Mouse (Mus musculus): ENCODE data around the gene Crtc2. TPM values are rescaled to one million over a fixed set of nuclear protein-coding genes. Genes with fewer than 3 reads are reported as not detected.

Crtc2 gene
- 36.0 and 45.7 TPM in 2 replicates for polyA plus RNA-seq (2012; rRNA removed; ENCODE audit: low replicate concordance)

DNA sequence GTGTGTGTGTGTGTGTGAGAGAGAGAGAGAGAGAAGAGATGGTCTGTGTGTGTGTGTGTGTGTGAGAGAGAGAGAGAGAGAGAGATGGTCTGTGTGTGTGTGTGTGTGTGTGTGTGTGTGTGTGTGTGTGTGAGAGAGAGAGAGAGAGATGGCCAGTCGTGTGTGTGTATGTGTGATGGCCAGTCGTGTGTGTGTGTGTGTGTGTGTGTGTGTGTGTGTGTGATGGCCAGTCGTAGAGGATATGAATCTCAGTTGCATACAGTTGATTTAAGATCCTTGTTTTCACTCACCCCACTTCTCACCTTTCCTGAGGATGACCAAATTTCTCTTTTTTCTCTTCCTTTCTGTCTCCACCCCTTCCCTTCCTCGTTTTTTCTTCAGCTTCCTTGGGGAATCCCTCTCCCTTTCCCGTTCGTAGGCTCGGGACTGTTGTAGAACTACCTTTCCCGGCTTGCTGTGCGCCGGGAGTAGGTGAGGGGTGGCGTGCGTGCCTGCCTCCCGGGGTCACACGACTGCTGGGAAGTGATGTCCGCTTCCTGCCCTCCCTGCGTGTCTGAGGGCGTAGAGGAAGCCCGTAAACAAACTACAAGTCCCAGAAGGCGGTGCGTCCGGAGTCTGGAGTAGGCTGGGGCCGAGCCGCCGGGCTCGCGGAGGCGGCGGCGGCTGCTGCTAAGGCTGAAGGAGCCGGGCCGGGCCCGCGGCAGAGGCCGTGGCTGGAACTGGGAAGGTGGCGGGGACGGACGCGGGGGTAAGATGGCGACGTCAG lies at the start of gene Crtc2:
TSS of gene Crtc2 (plus strand) at position 511 of the 766 bp plus-strand sequence.

DNA sequence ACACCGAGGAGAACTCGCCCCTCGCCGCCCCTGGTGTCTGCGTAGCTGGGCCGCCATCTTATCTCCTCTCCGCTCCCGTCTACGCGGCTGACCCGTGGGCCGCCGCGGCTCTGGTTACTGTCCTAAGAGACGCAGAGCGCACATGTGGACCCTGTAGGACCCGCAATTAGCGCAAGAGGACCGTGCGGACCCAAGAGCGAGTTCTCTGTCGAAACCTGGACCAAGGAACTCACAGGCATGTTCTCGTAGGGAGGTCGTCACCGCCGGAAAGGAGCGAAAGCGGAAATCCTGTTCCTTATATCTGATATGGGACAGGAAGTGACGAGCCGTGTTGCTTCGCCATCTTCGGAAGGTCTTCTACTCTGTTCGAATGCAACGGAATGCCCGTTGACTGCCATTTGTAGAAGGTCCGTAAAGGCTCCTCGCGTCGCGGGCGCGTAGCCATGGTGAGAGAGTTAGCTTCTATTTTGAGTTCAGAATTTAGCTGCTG lies 40.5 kb upstream of the Crtc2 start, which contains the start of the genes Rps27 and Rab13:
TSS of gene Rps27 (minus strand) at position 275 of the 490 bp plus-strand sequence.
TSS of gene Rab13 (plus strand) at position 319 of the 490 bp plus-strand sequence.

DNA sequence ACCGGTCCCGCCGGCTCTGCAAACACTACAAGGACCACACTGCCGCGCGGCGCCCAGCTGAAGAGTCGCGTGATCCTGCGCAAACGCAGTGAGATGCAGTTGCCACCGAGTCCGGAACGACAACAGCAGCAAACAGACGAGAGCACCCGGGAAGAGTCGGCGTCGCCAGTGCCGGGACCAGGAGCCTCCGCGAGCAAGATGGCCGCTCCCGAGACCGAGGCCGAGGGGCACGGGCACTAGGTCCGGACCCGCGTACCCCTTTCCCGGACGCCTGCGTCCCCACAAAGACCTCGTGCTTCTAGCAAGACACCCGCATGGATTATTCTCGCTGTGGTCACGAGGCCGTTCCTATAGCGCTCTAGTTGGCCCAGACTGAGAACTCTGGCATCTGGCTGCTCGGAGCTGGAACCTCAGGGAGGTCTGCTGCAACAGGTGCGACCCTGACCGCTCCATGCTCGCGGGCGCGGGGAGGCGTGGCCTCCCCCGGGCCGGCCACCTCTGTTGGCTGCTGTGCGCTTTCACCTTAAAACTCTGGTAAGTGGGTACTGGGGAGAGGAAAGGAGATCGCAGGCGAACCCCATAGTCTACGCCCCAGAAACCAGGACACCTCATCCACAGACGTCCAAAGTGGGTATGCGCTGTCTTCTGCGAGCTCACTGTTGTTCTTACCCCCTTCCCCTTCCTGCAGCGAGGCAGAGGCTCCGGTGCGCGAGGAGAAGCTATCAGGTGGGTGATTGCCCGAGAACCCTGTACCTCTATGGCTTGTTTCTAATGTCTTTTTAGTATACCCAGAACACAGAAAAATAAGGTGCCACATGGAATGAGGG lies 22.2 kb upstream of the Crtc2 start, which contains the start of gene Jtb:
TSS of gene Jtb (plus strand) at position 91 of the 827 bp plus-strand sequence.

DNA sequence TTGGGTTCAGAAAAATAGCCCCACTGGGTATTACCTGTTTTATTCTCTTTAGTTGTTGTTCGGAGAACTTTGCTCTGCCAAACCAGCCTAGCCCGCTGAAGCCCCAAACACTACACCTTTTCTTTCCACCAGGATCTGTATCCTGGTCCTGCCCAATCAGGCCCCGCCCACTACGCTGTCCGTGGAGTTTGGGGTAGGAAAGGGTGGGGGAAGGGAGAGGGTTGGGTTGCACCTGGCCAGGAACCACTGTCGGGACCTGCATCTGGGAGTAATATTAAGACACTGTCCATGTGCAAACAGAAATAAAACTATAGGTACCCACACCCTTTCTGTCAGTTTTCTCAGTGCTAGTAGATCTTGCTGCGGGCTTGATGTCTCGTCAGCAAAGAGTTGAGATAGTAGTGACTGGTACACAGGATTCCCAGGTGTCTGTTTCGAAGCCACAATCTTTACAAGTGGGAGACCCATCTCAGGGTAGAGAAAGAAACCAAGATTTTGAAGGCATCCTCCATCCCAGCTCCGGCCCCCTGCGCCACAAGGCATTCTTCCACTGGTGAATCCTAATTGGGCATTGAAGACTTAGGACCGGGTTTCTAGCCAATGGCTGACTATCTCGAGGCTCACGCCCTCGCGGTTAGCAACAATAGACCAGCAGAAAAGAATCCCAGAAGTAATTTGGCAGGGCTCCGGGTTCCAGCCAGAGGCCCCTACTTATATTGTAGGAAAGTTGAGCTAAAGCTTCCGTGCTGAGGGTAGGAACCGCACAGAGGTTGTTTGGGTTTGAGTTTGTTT lies 10.8 kb upstream of the Crtc2 start, which contains the start of gene Creb3l4:
TSS of gene Creb3l4 (minus strand) at position 529 of the 792 bp plus-strand sequence.

DNA sequence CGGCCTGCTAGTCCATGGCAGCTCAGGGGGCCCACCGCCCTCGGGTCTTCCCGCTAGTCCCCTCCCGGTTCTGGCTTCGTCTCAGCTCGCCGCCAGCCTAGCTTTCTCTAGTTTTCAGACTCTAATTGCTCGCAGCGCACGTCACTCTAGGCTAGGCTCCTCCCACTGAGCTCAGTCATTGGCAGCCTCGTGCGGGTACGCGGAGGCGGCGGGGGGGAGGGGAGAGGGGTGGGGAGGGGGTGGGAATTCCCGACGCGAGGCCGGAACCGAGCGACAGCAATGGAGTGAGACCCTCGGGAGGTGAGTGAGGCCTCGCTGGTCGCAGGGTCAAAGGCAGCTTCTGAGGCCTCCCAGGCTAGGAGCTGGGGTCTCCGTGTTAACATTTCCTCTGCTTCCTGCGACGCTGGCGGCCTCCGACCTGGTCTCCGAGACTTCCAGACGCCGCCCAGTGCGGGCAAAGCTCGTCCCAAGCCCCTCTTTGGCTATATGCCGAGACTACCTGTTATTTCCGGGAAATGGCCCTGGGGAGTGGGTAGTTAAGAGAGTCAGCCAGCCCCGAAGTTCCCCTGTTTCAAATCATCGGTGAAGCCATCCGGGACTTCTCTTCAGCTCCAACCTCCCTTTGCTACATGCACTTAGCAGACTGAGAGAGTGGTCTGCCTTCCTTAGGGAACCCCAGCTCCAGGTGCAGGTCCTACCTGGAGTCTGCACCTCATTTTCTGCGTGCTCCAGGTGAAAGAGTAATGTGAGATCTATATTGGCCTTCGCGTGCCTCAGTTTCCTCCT lies 5.8 kb upstream of the Crtc2 start, which contains the start of gene Slc39a1:
TSS of gene Slc39a1 (plus strand) at position 213 of the 786 bp plus-strand sequence.

DNA sequence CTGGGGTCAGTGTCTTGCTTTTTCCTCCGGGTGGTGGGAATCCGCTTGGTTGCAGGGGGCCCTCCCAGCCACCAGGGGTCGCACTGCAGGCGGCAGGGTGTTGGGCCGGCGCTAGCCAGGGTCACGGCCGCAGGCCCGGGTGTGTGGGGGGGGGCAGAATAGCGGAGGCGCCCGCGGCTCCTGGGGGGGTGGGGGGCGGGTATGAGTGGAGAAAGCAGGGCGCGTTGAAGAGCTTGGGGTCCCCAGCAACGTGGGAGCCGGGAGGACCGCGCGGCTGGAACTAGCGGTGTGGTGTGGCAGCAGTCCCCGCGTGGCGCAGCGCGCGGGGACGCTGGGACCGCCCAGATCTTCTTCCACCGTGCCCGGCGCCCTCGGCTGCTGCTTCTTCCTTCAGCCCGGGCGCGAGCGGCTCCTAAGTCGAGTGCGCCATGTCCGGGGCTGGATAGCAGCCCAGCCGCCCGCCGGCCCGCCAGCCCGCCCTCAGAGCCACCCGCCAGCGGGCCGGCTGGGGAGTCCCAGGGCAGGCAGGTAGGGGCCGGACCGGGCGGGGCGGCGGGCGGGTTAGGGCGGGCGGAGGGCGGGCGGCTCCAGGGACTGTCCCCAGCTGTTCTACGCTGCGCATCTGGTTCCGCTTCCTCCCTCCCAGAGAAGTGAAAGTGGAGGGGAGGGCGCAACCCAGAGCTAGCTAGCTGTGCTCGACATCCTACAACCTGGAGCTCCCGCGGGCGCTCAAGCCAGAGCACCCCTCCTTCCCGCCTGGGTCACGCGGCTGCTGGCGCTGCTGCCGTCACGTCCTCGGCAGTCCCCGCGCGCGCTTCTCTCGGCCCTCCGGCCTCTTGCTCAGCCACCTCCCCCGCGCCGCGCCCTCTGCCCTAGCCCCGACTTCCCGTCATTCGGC lies 11.3 kb downstream of the Crtc2 start, which contains the start of gene Dennd4b:
TSS of gene Dennd4b (plus strand) at position 152 of the 898 bp plus-strand sequence.

DNA sequence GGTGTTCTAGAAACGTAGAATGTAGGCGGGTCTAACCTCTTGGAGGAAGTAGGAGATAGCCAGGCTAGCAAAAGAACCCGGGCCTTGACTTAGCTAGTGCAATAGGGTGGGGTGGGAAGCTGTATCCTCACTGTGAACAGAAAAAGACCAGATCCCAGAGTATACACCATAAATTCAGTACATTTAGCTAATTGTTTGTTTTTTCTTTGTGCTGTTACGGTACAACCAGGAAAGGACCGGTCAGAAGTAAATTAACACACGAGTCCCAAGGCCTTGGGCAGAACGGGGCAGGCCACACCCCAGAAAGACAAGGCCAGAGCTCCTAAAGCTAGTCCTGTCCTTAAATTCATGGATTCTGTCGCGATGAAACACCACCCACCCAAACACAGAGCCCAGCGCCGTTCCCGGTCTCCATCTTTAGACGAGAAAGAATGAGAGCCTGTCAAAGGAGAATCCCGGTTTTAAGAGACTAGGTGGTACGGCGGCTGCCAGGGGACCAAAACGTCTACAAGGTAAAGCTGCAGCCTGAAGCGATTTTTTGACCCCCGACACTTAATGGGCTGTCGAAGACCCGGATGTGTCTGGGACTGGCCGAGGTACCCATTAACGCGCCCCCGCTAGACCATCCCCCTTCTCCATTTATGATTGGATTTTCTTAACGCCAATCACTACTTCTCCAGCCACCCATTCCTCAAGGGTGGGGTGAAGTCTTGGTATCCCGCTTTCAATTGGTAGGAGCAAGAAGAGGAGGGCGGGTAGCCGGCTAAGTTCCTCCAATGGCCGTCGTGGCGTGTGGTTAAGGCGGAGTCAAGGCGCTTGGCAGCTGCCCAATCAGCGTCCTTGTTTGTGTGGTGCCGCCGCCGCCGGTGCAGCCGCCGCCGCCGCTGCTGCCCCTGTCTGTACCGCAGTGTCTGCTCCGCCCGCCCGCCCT lies 38.6 kb downstream of the Crtc2 start, which contains the start of gene Gatad2b:
TSS of gene Gatad2b (plus strand) at position 834 of the 931 bp plus-strand sequence.

Other genes with a start within 250 kb of the Crtc2 start
- gene 4933434E20Rik, start 202.5 kb upstream of the Crtc2 start, polyA plus RNA-seq (2012; rRNA removed; ENCODE audit: low replicate concordance) = 6.5 and 8.9 TPM in 2 replicates
- gene Ubap2l, start 201.5 kb upstream of the Crtc2 start, polyA plus RNA-seq (2012; rRNA removed; ENCODE audit: low replicate concordance) = 40.2 and 46.7 TPM in 2 replicates
- 66.1 and 71.1 TPM in 2 replicates for gene Tpm3, start 181.5 kb upstream of the Crtc2 start, polyA plus RNA-seq (2012; rRNA removed; ENCODE audit: low replicate concordance)
- gene Nup210l, start 150.0 kb upstream of the Crtc2 start, polyA plus RNA-seq (2012; rRNA removed; ENCODE audit: low replicate concordance) = 0.04 and 0.07 TPM in 2 replicates
- gene Rps27, start 40.5 kb upstream of the Crtc2 start, polyA plus RNA-seq (2012; rRNA removed; ENCODE audit: low replicate concordance) = 256 and 423 TPM in 2 replicates
- gene Rab13, start 40.5 kb upstream of the Crtc2 start, polyA plus RNA-seq (2012; rRNA removed; ENCODE audit: low replicate concordance) = 1.9 and 4.0 TPM in 2 replicates
- 115 and 123 TPM in 2 replicates for gene Jtb, start 22.6 kb upstream of the Crtc2 start, polyA plus RNA-seq (2012; rRNA removed; ENCODE audit: low replicate concordance)
- 5.7 and 27.1 TPM in 2 replicates for gene Creb3l4, start 10.7 kb upstream of the Crtc2 start, polyA plus RNA-seq (2012; rRNA removed; ENCODE audit: low replicate concordance)
- 46.9 and 72.6 TPM in 2 replicates for gene Slc39a1, start 6.0 kb upstream of the Crtc2 start, polyA plus RNA-seq (2012; rRNA removed; ENCODE audit: low replicate concordance)
- gene Dennd4b, start 11.0 kb downstream of the Crtc2 start, polyA plus RNA-seq (2012; rRNA removed; ENCODE audit: low replicate concordance) = 7.0 and 7.6 TPM in 2 replicates
- 5.0 and 7.0 TPM in 2 replicates for gene Gatad2b, start 39.0 kb downstream of the Crtc2 start, polyA plus RNA-seq (2012; rRNA removed; ENCODE audit: low replicate concordance)
- gene Slc27a3, start 135.8 kb downstream of the Crtc2 start, polyA plus RNA-seq (2012; rRNA removed; ENCODE audit: low replicate concordance) = 6.6 and 6.7 TPM in 2 replicates
- 12.2 and 14.4 TPM in 2 replicates for gene Ints3, start 179.5 kb downstream of the Crtc2 start, polyA plus RNA-seq (2012; rRNA removed; ENCODE audit: low replicate concordance)
- gene Npr1, start 211.7 kb downstream of the Crtc2 start, polyA plus RNA-seq (2012; rRNA removed; ENCODE audit: low replicate concordance) = 4.3 and 4.9 TPM in 2 replicates
- 4.3 and 4.6 TPM in 2 replicates for gene Ilf2, start 222.0 kb downstream of the Crtc2 start, polyA plus RNA-seq (2012; rRNA removed; ENCODE audit: low replicate concordance)
- 5.9 and 7.9 TPM in 2 replicates for gene Snapin, start 236.9 kb downstream of the Crtc2 start, polyA plus RNA-seq (2012; rRNA removed; ENCODE audit: low replicate concordance)

Data from duodenum, adult 2 months (tissue).